Mouse (Mus musculus): ENCODE measurements around the gene 9430097D07Rik.

Gene 9430097D07Rik

GRCm38 (mm10) chr2:32575586-32576160 is at the start of gene 9430097D07Rik:
Gene 9430097D07Rik (minus strand): TSS chr2:32575684.
- in situ Hi-C loops (cut with MboI; ENCODE audit: low sequenced_read_pairs): no loop called here

- in situ Hi-C loops (cut with MboI; ENCODE audit: low sequenced_read_pairs): no loop called here
Measured at GRCm38 (mm10) chr2:32624111-32624748, 48.7 kb upstream of the 9430097D07Rik start.

- in situ Hi-C loops (cut with MboI; ENCODE audit: low sequenced_read_pairs): no loop called here
Measured at GRCm38 (mm10) chr2:32621517-32621859, 46.0 kb upstream of the 9430097D07Rik start, which contains the start of gene Ak1. Gene Ak1 (plus strand): TSS chr2:32621758.

- in situ Hi-C loops (cut with MboI; ENCODE audit: low sequenced_read_pairs): no loop called here
Measured at GRCm38 (mm10) chr2:32620682-32621516, 45.4 kb upstream of the 9430097D07Rik start.

GRCm38 (mm10) chr2:32618051-32618450 is 42.6 kb upstream of the 9430097D07Rik start:
- in situ Hi-C loops (cut with MboI; ENCODE audit: low sequenced_read_pairs): no loop called here

- in situ Hi-C loops (cut with MboI; ENCODE audit: low sequenced_read_pairs): no loop called here
Measured at GRCm38 (mm10) chr2:32617601-32618000, 42.1 kb upstream of the 9430097D07Rik start.

GRCm38 (mm10) chr2:32617109-32617508 is 41.6 kb upstream of the 9430097D07Rik start:
- in situ Hi-C loops (cut with MboI; ENCODE audit: low sequenced_read_pairs): no loop called here

- in situ Hi-C loops (cut with MboI; ENCODE audit: low sequenced_read_pairs): no loop called here
Measured at GRCm38 (mm10) chr2:32612274-32612673, 36.8 kb upstream of the 9430097D07Rik start.

- in situ Hi-C loops (cut with MboI; ENCODE audit: low sequenced_read_pairs): no loop called here
Measured at GRCm38 (mm10) chr2:32610610-32611229, 35.2 kb upstream of the 9430097D07Rik start.

GRCm38 (mm10) chr2:32608778-32609435 is 33.4 kb upstream of the 9430097D07Rik start:
- in situ Hi-C loops (cut with MboI; ENCODE audit: low sequenced_read_pairs): no loop called here

- in situ Hi-C loops (cut with MboI; ENCODE audit: low sequenced_read_pairs): no loop called here
Measured at GRCm38 (mm10) chr2:32608141-32608777, 32.8 kb upstream of the 9430097D07Rik start.

- in situ Hi-C loops (cut with MboI; ENCODE audit: low sequenced_read_pairs): no loop called here
Measured at GRCm38 (mm10) chr2:32607262-32607947, 31.9 kb upstream of the 9430097D07Rik start.

GRCm38 (mm10) chr2:32606161-32607142 is 31.0 kb upstream of the 9430097D07Rik start:
- in situ Hi-C loops (cut with MboI; ENCODE audit: low sequenced_read_pairs): no loop called here

GRCm38 (mm10) chr2:32604631-32605030 is 29.1 kb upstream of the 9430097D07Rik start:
- in situ Hi-C loops (cut with MboI; ENCODE audit: low sequenced_read_pairs): no loop called here

GRCm38 (mm10) chr2:32602600-32603054 is 27.1 kb upstream of the 9430097D07Rik start:
- in situ Hi-C loops (cut with MboI; ENCODE audit: low sequenced_read_pairs): no loop called here

- in situ Hi-C loops (cut with MboI; ENCODE audit: low sequenced_read_pairs): no loop called here
Measured at GRCm38 (mm10) chr2:32601417-32602065, 26.1 kb upstream of the 9430097D07Rik start.

- in situ Hi-C loops (cut with MboI; ENCODE audit: low sequenced_read_pairs): no loop called here
Measured at GRCm38 (mm10) chr2:32599409-32599808, 23.9 kb upstream of the 9430097D07Rik start, which contains the start of gene St6galnac6. Gene St6galnac6 (plus strand): TSS chr2:32599709.

- in situ Hi-C loops (cut with MboI; ENCODE audit: low sequenced_read_pairs): no loop called here
Measured at GRCm38 (mm10) chr2:32598506-32598905, 23.0 kb upstream of the 9430097D07Rik start.
